8 mouse cellular contexts compared by ENCODE assay signal in the genomic region with DNA sequence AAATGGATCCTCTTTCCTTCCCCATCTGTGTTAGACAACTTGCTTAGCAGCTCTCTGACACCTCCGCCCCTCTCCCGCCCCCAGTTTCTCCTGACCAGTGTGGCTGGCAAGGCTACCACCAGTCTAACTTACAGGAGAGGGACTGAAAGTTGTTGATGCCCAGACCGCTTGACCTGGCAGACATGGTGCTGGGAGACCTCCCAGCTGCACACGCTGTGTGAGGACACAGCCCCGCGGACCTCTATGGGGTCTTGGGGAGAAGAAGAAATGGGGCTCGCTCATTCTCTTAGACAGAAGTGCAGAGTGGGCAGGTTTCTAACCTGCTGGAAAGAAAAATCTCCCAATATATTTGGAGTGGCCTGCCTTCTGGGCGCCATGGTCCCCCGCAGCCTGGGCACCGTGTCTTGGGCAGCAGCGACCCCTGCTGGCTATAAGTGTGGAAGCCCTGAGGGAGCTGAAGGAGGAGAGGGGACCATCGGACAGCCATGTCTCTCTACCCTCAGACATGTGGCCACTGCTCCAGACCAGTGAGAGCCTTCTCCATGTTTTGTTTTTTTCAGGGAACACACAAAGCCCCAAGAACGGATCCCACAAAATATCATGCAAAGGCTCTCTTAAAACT. TPM values are rescaled to one million over a fixed set of nuclear protein-coding genes. Genes with fewer than 3 reads are reported as not detected.
DNase-seq lines count a peak whose midpoint lies in the region; ATAC-seq and TF ChIP-seq lines count a peak whose summit lies in the region.

No protein-coding gene starts in this region.

- H3K27ac ChIP-seq in hindbrain, postnatal 0 days, result no peak overlapping the region
- 0 out of 2 replicates have a peak overlapping the region, but pooled peaks have one; percentile 20 for H3K27ac ChIP-seq in midbrain, embryonic 10.5 days (replicated peaks)

- H3K4me1 ChIP-seq in hindbrain, postnatal 0 days (ENCODE audit: insufficient read depth, low read length), result no peaks in the 10 kb centered on the region
- peaks cover 9% of the 10 kb centered on the region for H3K4me1 ChIP-seq in midbrain, embryonic 10.5 days

- TF ChIP-seq CTCF in hindbrain, postnatal 0 days (IDR thresholded peaks at IDR 0.05; ENCODE audit: low read depth), result peak; percentile 95

- peak; percentile 82 for DNase-seq in ZHBTc4 (ENCODE audit: low read depth, low spot score)
- DNase-seq in cerebellum, postnatal 36 days, result peak; percentile 75 to 77
- peak; percentile 86 for DNase-seq in gastrocnemius, postnatal 10 days
- peak; percentile 87 for DNase-seq in hindbrain, postnatal 0 days (ENCODE audit: low spot score)
- DNase-seq in left cerebral cortex, adult 8-10 months (ENCODE audit: low spot score in 2 of 2), result peak; percentile 24 to 75
- DNase-seq in midbrain, embryonic 10.5 days (ENCODE audit: low spot score), result peak; percentile 83
- DNase-seq in skeletal muscle tissue, adult 2 months (ENCODE audit: low read depth, low spot score), result peak; percentile 40

- 26% methylated on average over 13 of the region's 13 CpGs for WGBS in hindbrain, postnatal 0 days
- WGBS in midbrain, embryonic 10.5 days, result 31% methylated on average over 13 of the region's 13 CpGs

- H3K9me3 ChIP-seq in hindbrain, postnatal 0 days (ENCODE audit: low read length), result no peaks in the 10 kb centered on the region
- H3K9me3 ChIP-seq in midbrain, embryonic 10.5 days (replicated peaks), result no peaks in the 10 kb centered on the region

- H3K4me2 ChIP-seq in hindbrain, postnatal 0 days (ENCODE audit: low read depth, low read length), result peak overlapping the region; percentile 17; the same call in 1 of the 2 replicates

- no peak overlapping the region for H3K9ac ChIP-seq in hindbrain, postnatal 0 days (replicated peaks; ENCODE audit: low read length)

- peak; percentile 89 for ATAC-seq in hindbrain, postnatal 0 days
- ATAC-seq in erythroblast, adult 5-6 weeks (replicated peaks; ENCODE audit: low FRiP score, poor library complexity, severe bottlenecking), result no peak

- H3K36me3 ChIP-seq in hindbrain, postnatal 0 days (ENCODE audit: insufficient read depth, low read length), result no peaks in the 10 kb centered on the region
- no peaks in the 10 kb centered on the region for H3K36me3 ChIP-seq in midbrain, embryonic 10.5 days

- H3K4me3 ChIP-seq in hindbrain, postnatal 0 days (ENCODE audit: low read length), result no peak overlapping the region
- no peak overlapping the region for H3K4me3 ChIP-seq in midbrain, embryonic 10.5 days

- no peaks in the 10 kb centered on the region for H3K27me3 ChIP-seq in hindbrain, postnatal 0 days (ENCODE audit: insufficient read depth, low read length)
- H3K27me3 ChIP-seq in midbrain, embryonic 10.5 days (ENCODE audit: low read depth, poor library complexity, severe bottlenecking), result peaks cover 9% of the 10 kb centered on the region; the same call in 1 of the 2 replicates

RNA-seq across cellular contexts. Expression of gene Cdc5l, which starts 59.4 kb away (rescaled TPM):
- total RNA-seq in gastrocnemius, postnatal 10 days (2021), result 10 to 100 TPM; 34.8 to 39.4 TPM
- 21.5 and 38.1 TPM in 2 replicates for total RNA-seq in hindbrain, postnatal 0 days (2014; rRNA removed)
- polyA plus RNA-seq in hindbrain, postnatal 0 days (2015; fragmentation: Nextera tagmentation; extraction: Ambion mirVana), result 54.2 and 57.7 TPM in 2 replicates
- total RNA-seq in left cerebral cortex, adult 8-10 months (2022), result 10 to 100 TPM; 50.9 to 62.6 (median 52.9) TPM
- polyA plus RNA-seq in midbrain, embryonic 10.5 days (2016; fragmentation: Nextera tagmentation; extraction: Ambion mirVana), result 67.9 and 68.3 TPM in 2 replicates
- total RNA-seq in erythroblast, adult 5-6 weeks (2015; ENCODE audit: low replicate concordance), result 24.5 and 31.5 TPM in 2 replicates
- 61.2 and 66.1 TPM in 2 replicates for total RNA-seq in erythroblast, adult 5-6 weeks (2017; ENCODE audit: low replicate concordance)
